Mouse (Mus musculus): ENCODE data around the gene Ccdc39. TPM values are rescaled to one million over a fixed set of nuclear protein-coding genes. Genes with fewer than 3 reads are reported as not detected.

Ccdc39 gene
- polyA plus RNA-seq, 1 experiment from 2014 or later, result 3.0 TPM

GRCm38 (mm10) chr3:33873366-33873765 is 29.3 kb upstream of the Ccdc39 start:
- 88% methylated on average over 8 of the region's 8 CpGs for WGBS
- no peaks in the 10 kb centered on the region for H3K36me3 ChIP-seq (ENCODE audit: control insufficient read depth, insufficient read depth, low read length)
- H3K9ac ChIP-seq (ENCODE audit: low read length), result no peak overlapping the region
- no peaks in the 10 kb centered on the region for H3K9me3 ChIP-seq (ENCODE audit: control insufficient read depth, low read length)
- ATAC-seq (replicated peaks; ENCODE audit: low FRiP score, low TSS enrichment, low read depth) (no peak), DNase-seq (ENCODE audit: low spot score) (no peak)
- no peak overlapping the region for H3K4me2 ChIP-seq (ENCODE audit: low read length)
- H3K27me3 ChIP-seq (replicated peaks; ENCODE audit: control insufficient read depth, insufficient read depth, low read length), result no peaks in the 10 kb centered on the region
- H3K4me3 ChIP-seq (ENCODE audit: low read depth, low read length), result no peak overlapping the region
- H3K4me1 ChIP-seq (replicated peaks; ENCODE audit: control insufficient read depth, insufficient read depth, low read length), result no peaks in the 10 kb centered on the region
- H3K27ac ChIP-seq (ENCODE audit: low read depth), result no peak overlapping the region

DNA sequence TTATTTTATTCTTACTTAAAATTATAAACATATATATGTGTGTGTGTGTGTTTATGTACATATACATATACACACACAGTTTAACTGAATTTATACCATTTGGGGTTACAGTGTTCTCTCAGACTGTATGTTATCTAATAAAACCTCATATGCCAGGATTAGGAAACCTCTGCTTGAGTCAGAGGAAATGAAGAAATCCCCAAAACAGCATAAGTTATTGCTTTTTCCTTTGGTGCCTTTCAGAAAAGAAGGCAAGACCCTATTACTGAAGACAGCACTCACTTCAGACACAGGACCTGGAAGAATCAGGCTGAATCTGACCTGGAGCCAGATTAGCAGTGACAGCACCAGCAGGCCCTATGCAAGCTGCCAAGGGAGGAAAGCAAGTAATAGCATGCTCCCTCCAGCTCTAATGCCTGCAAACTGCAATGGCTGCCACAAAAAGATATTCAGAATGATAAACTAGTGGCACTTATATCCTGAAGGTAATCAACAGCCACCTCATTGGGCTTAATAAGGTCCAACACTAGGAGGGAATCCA is 20.0 kb upstream of the Ccdc39 start:
- Histone ChIP-seq H3K4me1 (replicated peaks; ENCODE audit: control insufficient read depth, insufficient read depth, low read length) (no peaks in the 10 kb centered on the region), H3K27me3 (replicated peaks; ENCODE audit: control insufficient read depth, insufficient read depth, low read length) (no peaks in the 10 kb centered on the region), H3K27ac (ENCODE audit: low read depth) (no peak overlapping the region), H3K9ac (ENCODE audit: low read length) (no peak overlapping the region), H3K4me2 (ENCODE audit: low read length) (no peak overlapping the region), H3K4me3 (ENCODE audit: low read depth, low read length) (no peak overlapping the region), H3K9me3 (ENCODE audit: control insufficient read depth, low read length) (no peaks in the 10 kb centered on the region), H3K36me3 (ENCODE audit: control insufficient read depth, insufficient read depth, low read length) (no peaks in the 10 kb centered on the region)
- ATAC-seq (replicated peaks; ENCODE audit: low FRiP score, low TSS enrichment, low read depth) (no peak), DNase-seq (ENCODE audit: low spot score) (no peak)

GRCm38 (mm10) chr3:33858939-33859338 is 14.8 kb upstream of the Ccdc39 start:
- H3K4me3 ChIP-seq (ENCODE audit: low read depth, low read length), result no peak overlapping the region
- DNase-seq (ENCODE audit: low spot score), result no peak
- no peak overlapping the region for H3K9ac ChIP-seq (ENCODE audit: low read length)
- no peak for ATAC-seq (replicated peaks; ENCODE audit: low FRiP score, low TSS enrichment, low read depth)
- no peaks in the 10 kb centered on the region for H3K36me3 ChIP-seq (ENCODE audit: control insufficient read depth, insufficient read depth, low read length)
- H3K4me1 ChIP-seq (replicated peaks; ENCODE audit: control insufficient read depth, insufficient read depth, low read length), result no peaks in the 10 kb centered on the region
- no peak overlapping the region for H3K4me2 ChIP-seq (ENCODE audit: low read length)
- H3K9me3 ChIP-seq (ENCODE audit: control insufficient read depth, low read length), result no peaks in the 10 kb centered on the region
- 90% methylated on average over 3 of the region's 3 CpGs for WGBS
- no peak overlapping the region for H3K27ac ChIP-seq (ENCODE audit: low read depth)
- H3K27me3 ChIP-seq (replicated peaks; ENCODE audit: control insufficient read depth, insufficient read depth, low read length), result no peaks in the 10 kb centered on the region

GRCm38 (mm10) chr3:33853062-33853461 is 9.0 kb upstream of the Ccdc39 start:
- 71% methylated on average over 1 of the region's 1 CpGs for WGBS
- no peak for ATAC-seq (replicated peaks; ENCODE audit: low FRiP score, low TSS enrichment, low read depth)
- Histone ChIP-seq H3K4me3 (ENCODE audit: low read depth, low read length) (no peak overlapping the region), H3K27me3 (replicated peaks; ENCODE audit: control insufficient read depth, insufficient read depth, low read length) (no peaks in the 10 kb centered on the region), H3K36me3 (ENCODE audit: control insufficient read depth, insufficient read depth, low read length) (no peaks in the 10 kb centered on the region), H3K4me1 (replicated peaks; ENCODE audit: control insufficient read depth, insufficient read depth, low read length) (no peaks in the 10 kb centered on the region), H3K9me3 (ENCODE audit: control insufficient read depth, low read length) (no peaks in the 10 kb centered on the region), H3K9ac (ENCODE audit: low read length) (no peak overlapping the region), H3K4me2 (ENCODE audit: low read length) (no peak overlapping the region), H3K27ac (ENCODE audit: low read depth) (no peak overlapping the region)
- DNase-seq (ENCODE audit: low spot score), result no peak

GRCm38 (mm10) chr3:33850856-33851255 is 6.7 kb upstream of the Ccdc39 start:
- no peaks in the 10 kb centered on the region for H3K27me3 ChIP-seq (replicated peaks; ENCODE audit: control insufficient read depth, insufficient read depth, low read length)
- no peaks in the 10 kb centered on the region for H3K9me3 ChIP-seq (ENCODE audit: control insufficient read depth, low read length)
- H3K27ac ChIP-seq (ENCODE audit: low read depth), result no peak overlapping the region
- H3K4me1 ChIP-seq (replicated peaks; ENCODE audit: control insufficient read depth, insufficient read depth, low read length), result no peaks in the 10 kb centered on the region
- 90% methylated on average over 4 of the region's 4 CpGs for WGBS
- no peak for ATAC-seq (replicated peaks; ENCODE audit: low FRiP score, low TSS enrichment, low read depth)
- no peak overlapping the region for H3K4me2 ChIP-seq (ENCODE audit: low read length)
- no peak overlapping the region for H3K4me3 ChIP-seq (ENCODE audit: low read depth, low read length)
- no peaks in the 10 kb centered on the region for H3K36me3 ChIP-seq (ENCODE audit: control insufficient read depth, insufficient read depth, low read length)
- H3K9ac ChIP-seq (ENCODE audit: low read length), result no peak overlapping the region
- no peak for DNase-seq (ENCODE audit: low spot score)

- Histone ChIP-seq H3K9me3 (ENCODE audit: control insufficient read depth, low read length) (no peaks in the 10 kb centered on the region), H3K36me3 (ENCODE audit: control insufficient read depth, insufficient read depth, low read length) (no peaks in the 10 kb centered on the region), H3K4me1 (replicated peaks; ENCODE audit: control insufficient read depth, insufficient read depth, low read length) (no peaks in the 10 kb centered on the region), H3K27me3 (replicated peaks; ENCODE audit: control insufficient read depth, insufficient read depth, low read length) (no peaks in the 10 kb centered on the region), H3K9ac (ENCODE audit: low read length) (no peak overlapping the region), H3K4me2 (ENCODE audit: low read length) (no peak overlapping the region), H3K27ac (ENCODE audit: low read depth) (no peak overlapping the region), H3K4me3 (ENCODE audit: low read depth, low read length) (no peak overlapping the region)
- WGBS, result 81% methylated on average over 6 of the region's 6 CpGs
- DNase-seq (ENCODE audit: low spot score), result no peak
- ATAC-seq (replicated peaks; ENCODE audit: low FRiP score, low TSS enrichment, low read depth), result no peak
These were observed 2.5 kb upstream of the Ccdc39 start for GRCm38 (mm10) chr3:33846639-33847038.

DNA sequence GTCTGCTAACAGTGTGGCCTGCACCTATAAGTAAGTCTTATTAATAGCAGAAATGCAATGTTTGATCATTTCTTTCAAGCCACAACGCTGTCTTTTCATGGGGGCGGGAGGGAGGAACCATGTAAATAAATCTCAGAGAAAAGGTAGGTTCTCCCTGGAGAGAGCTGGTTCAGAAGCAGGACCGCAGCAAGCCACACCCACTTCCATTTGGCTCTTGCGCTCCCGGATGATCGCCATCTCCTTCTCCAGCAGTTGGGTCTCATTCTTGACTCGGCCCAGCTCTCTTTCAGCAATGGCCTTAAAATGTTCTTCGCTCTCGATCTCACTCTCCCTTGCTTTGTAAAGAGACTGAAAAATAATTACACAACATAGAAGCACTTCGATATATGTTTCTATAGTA is 5.2 kb downstream of the Ccdc39 start:
- ATAC-seq (replicated peaks; ENCODE audit: low FRiP score, low TSS enrichment, low read depth), result no peak
- H3K4me2 ChIP-seq (ENCODE audit: low read length), result peak overlapping the region; percentile 37
- H3K9ac ChIP-seq (ENCODE audit: low read length), result no peak overlapping the region

GRCm38 (mm10) chr3:33836576-33836975 is 7.5 kb downstream of the Ccdc39 start:
- 82% methylated on average over 13 of the region's 13 CpGs for WGBS
- H3K9ac ChIP-seq (ENCODE audit: low read length), result no peak overlapping the region
- H3K4me1 ChIP-seq (replicated peaks; ENCODE audit: control insufficient read depth, insufficient read depth, low read length), result no peaks in the 10 kb centered on the region
- H3K9me3 ChIP-seq (ENCODE audit: control insufficient read depth, low read length), result no peaks in the 10 kb centered on the region
- H3K36me3 ChIP-seq (ENCODE audit: control insufficient read depth, insufficient read depth, low read length), result no peaks in the 10 kb centered on the region
- H3K27me3 ChIP-seq (replicated peaks; ENCODE audit: control insufficient read depth, insufficient read depth, low read length), result no peaks in the 10 kb centered on the region
- DNase-seq (ENCODE audit: low spot score) (no peak), ATAC-seq (replicated peaks; ENCODE audit: low FRiP score, low TSS enrichment, low read depth) (no peak)
- no peak overlapping the region for H3K4me2 ChIP-seq (ENCODE audit: low read length)
- H3K4me3 ChIP-seq (ENCODE audit: low read depth, low read length), result no peak overlapping the region
- H3K27ac ChIP-seq (ENCODE audit: low read depth), result no peak overlapping the region

More for the DNA sequence above, 5.2 kb downstream of the Ccdc39 start:
- H3K9me3 ChIP-seq (ENCODE audit: control insufficient read depth, low read length), result no peaks in the 10 kb centered on the region
- WGBS, result 44% methylated on average over 10 of the region's 10 CpGs
- no peak for DNase-seq (ENCODE audit: low spot score)
- H3K27me3 ChIP-seq (replicated peaks; ENCODE audit: control insufficient read depth, insufficient read depth, low read length), result no peaks in the 10 kb centered on the region
- no peaks in the 10 kb centered on the region for H3K36me3 ChIP-seq (ENCODE audit: control insufficient read depth, insufficient read depth, low read length)
- no peak overlapping the region for H3K27ac ChIP-seq (ENCODE audit: low read depth)
- no peak overlapping the region; the same call in 1 of the 2 replicates for H3K4me3 ChIP-seq (ENCODE audit: low read depth, low read length)
- no peaks in the 10 kb centered on the region for H3K4me1 ChIP-seq (replicated peaks; ENCODE audit: control insufficient read depth, insufficient read depth, low read length)

DNA sequence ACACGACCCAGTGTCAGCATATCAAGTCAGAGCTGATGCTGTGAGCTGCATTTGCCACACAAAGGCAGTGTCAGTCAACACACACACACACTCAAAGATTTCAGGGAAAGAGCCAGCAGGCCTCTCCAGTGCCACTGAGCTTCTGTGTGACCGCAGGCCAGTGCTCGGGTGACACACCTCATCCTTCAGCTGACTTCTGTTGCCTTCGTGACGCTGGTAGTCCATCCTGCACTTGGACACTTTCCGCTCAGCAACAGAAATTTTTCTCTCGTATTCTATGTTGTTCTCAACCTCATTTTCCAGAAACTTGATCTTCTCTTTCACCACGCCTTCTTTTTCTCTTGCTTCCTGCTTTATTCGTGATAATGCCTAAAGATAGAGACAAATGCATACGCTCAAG is 11.8 kb downstream of the Ccdc39 start:
- ATAC-seq (replicated peaks; ENCODE audit: low FRiP score, low TSS enrichment, low read depth), result no peak
- Histone ChIP-seq H3K27ac (ENCODE audit: low read depth) (no peak overlapping the region), H3K4me3 (ENCODE audit: low read depth, low read length) (no peak overlapping the region), H3K4me2 (ENCODE audit: low read length) (no peak overlapping the region), H3K9ac (ENCODE audit: low read length) (no peak overlapping the region), H3K4me1 (replicated peaks; ENCODE audit: control insufficient read depth, insufficient read depth, low read length) (no peaks in the 10 kb centered on the region), H3K9me3 (ENCODE audit: control insufficient read depth, low read length) (no peaks in the 10 kb centered on the region), H3K27me3 (replicated peaks; ENCODE audit: control insufficient read depth, insufficient read depth, low read length) (no peaks in the 10 kb centered on the region), H3K36me3 (ENCODE audit: control insufficient read depth, insufficient read depth, low read length) (no peaks in the 10 kb centered on the region)
- no peak for DNase-seq (ENCODE audit: low spot score)
- 87% methylated on average over 10 of the region's 10 CpGs for WGBS
